Mouse (Mus musculus): ENCODE measurements around the gene Apbb2. TPM values are rescaled to one million over a fixed set of nuclear protein-coding genes. Genes with fewer than 3 reads are reported as not detected.

The Apbb2 gene
- polyA plus RNA-seq, 1 experiment from 2014 or later = 39.5 TPM

- Histone ChIP-seq H3K4me2 (replicated peaks; ENCODE audit: low read depth, low read length) (no peak overlapping the region), H3K27me3 (ENCODE audit: control insufficient read depth, insufficient read depth, low read length) (no peaks in the 10 kb centered on the region), H3K27ac (ENCODE audit: low read length) (no peak overlapping the region), H3K9ac (replicated peaks; ENCODE audit: low read depth, low read length) (no peak overlapping the region), H3K4me3 (ENCODE audit: low read depth, low read length) (no peak overlapping the region), H3K36me3 (ENCODE audit: control insufficient read depth, insufficient read depth, low read length) (no peaks in the 10 kb centered on the region), H3K4me1 (ENCODE audit: control insufficient read depth, insufficient read depth, low read length) (no peaks in the 10 kb centered on the region), H3K9me3 (ENCODE audit: control insufficient read depth, low read depth, low read length) (no peaks in the 10 kb centered on the region)
- WGBS = 90% methylated on average over 6 of the region's 6 CpGs
- ATAC-seq (ENCODE audit: insufficient number of reproducible peaks, insufficient read depth, low FRiP score, low read depth) = no peak
These were observed 239.6 kb downstream of the Apbb2 start for GRCm38 (mm10) chr5:66378968-66379367.

DNA sequence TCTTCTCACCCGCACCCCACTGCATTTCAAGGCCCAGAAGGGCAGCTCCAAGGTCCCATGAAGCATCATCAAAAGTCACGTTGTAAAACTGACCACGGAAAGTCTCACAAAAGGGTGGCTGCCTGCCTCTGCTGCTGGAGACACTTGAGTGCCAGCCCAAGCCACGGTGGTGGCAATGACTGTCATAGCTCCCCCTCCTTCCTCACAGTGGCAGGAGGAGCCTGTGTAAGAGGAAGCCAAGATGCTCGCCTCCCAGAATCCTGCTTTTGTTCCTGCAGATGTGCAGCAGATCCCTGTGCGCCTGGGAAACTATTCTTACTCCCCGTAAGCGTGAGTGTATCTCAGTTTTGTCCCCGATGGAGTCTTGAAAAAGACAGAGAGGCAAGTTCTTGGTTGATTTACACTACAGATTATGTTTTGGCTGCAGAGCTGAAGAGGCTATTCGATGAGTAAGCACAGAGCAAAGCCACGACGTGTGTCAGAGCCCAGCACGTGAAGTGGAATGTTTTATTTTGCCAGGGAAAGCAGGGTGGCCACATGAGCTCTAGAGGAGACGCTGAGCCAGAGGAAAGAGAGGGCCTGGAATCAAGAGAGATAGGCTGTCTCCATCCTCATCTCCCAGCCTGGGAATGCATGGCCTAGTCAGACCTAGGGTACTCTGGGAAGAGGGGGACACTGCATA, 241.9 kb downstream of the Apbb2 start:
- ATAC-seq (ENCODE audit: insufficient number of reproducible peaks, insufficient read depth, low FRiP score, low read depth) = no peak
- Histone ChIP-seq H3K36me3 (ENCODE audit: control insufficient read depth, insufficient read depth, low read length) (no peaks in the 10 kb centered on the region), H3K27ac (ENCODE audit: low read length) (no peak overlapping the region), H3K4me2 (replicated peaks; ENCODE audit: low read depth, low read length) (no peak overlapping the region), H3K27me3 (ENCODE audit: control insufficient read depth, insufficient read depth, low read length) (no peaks in the 10 kb centered on the region), H3K4me1 (ENCODE audit: control insufficient read depth, insufficient read depth, low read length) (no peaks in the 10 kb centered on the region), H3K4me3 (ENCODE audit: low read depth, low read length) (no peak overlapping the region), H3K9ac (replicated peaks; ENCODE audit: low read depth, low read length) (no peak overlapping the region), H3K9me3 (ENCODE audit: control insufficient read depth, low read depth, low read length) (no peaks in the 10 kb centered on the region)
- 64% methylated on average over 14 of the region's 14 CpGs for WGBS

DNA sequence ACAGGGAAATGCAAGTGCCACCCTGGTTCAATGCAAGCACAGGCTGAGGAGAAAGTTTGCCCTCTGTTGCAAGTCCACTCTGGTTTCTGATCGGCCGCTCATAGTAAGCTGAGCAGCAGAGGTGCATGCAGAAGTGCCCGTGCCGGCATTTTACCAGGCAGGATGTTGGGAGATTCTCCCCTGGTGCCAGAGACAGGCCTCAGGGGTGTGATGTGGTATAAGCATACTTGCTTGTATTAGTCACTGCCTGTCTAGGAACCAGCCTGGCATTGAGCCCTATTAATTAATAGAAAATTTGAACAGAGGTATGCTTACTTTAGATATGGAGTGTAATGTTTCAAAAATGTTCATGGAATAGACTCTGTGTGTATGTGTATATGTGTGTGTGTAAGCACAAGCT, 244.2 kb downstream of the Apbb2 start:
- H3K27ac ChIP-seq (ENCODE audit: low read length) = no peak overlapping the region
- H3K4me3 ChIP-seq (ENCODE audit: low read depth, low read length) = no peak overlapping the region
- H3K9me3 ChIP-seq (ENCODE audit: control insufficient read depth, low read depth, low read length) = no peaks in the 10 kb centered on the region
- H3K9ac ChIP-seq (replicated peaks; ENCODE audit: low read depth, low read length) = no peak overlapping the region
- no peaks in the 10 kb centered on the region for H3K36me3 ChIP-seq (ENCODE audit: control insufficient read depth, insufficient read depth, low read length)
- no peak overlapping the region for H3K4me2 ChIP-seq (replicated peaks; ENCODE audit: low read depth, low read length)
- H3K4me1 ChIP-seq (ENCODE audit: control insufficient read depth, insufficient read depth, low read length) = no peaks in the 10 kb centered on the region
- ATAC-seq (ENCODE audit: insufficient number of reproducible peaks, insufficient read depth, low FRiP score, low read depth) = no peak
- WGBS = 89% methylated on average over 4 of the region's 4 CpGs
- no peaks in the 10 kb centered on the region for H3K27me3 ChIP-seq (ENCODE audit: control insufficient read depth, insufficient read depth, low read length)

- ATAC-seq (ENCODE audit: insufficient number of reproducible peaks, insufficient read depth, low FRiP score, low read depth) = no peak
- WGBS = 80% methylated on average over 13 of the region's 13 CpGs
These were observed 244.9 kb downstream of the Apbb2 start for GRCm38 (mm10) chr5:66373515-66374164.

GRCm38 (mm10) chr5:66371131-66371530, 247.5 kb downstream of the Apbb2 start:
- Histone ChIP-seq H3K27me3 (ENCODE audit: control insufficient read depth, insufficient read depth, low read length) (no peaks in the 10 kb centered on the region), H3K36me3 (ENCODE audit: control insufficient read depth, insufficient read depth, low read length) (no peaks in the 10 kb centered on the region), H3K4me2 (replicated peaks; ENCODE audit: low read depth, low read length) (no peak overlapping the region), H3K9me3 (ENCODE audit: control insufficient read depth, low read depth, low read length) (no peaks in the 10 kb centered on the region), H3K9ac (replicated peaks; ENCODE audit: low read depth, low read length) (no peak overlapping the region), H3K4me3 (ENCODE audit: low read depth, low read length) (no peak overlapping the region), H3K4me1 (ENCODE audit: control insufficient read depth, insufficient read depth, low read length) (no peaks in the 10 kb centered on the region), H3K27ac (ENCODE audit: low read length) (no peak overlapping the region)
- ATAC-seq (ENCODE audit: insufficient number of reproducible peaks, insufficient read depth, low FRiP score, low read depth) = no peak

More at GRCm38 (mm10) chr5:66373515-66374164, 244.9 kb downstream of the Apbb2 start:
- no peak overlapping the region for H3K4me3 ChIP-seq (ENCODE audit: low read depth, low read length)
- H3K27ac ChIP-seq (ENCODE audit: low read length) = no peak overlapping the region
- H3K27me3 ChIP-seq (ENCODE audit: control insufficient read depth, insufficient read depth, low read length) = no peaks in the 10 kb centered on the region
- no peaks in the 10 kb centered on the region for H3K9me3 ChIP-seq (ENCODE audit: control insufficient read depth, low read depth, low read length)
- no peak overlapping the region for H3K9ac ChIP-seq (replicated peaks; ENCODE audit: low read depth, low read length)
- H3K4me2 ChIP-seq (replicated peaks; ENCODE audit: low read depth, low read length) = no peak overlapping the region
- H3K4me1 ChIP-seq (ENCODE audit: control insufficient read depth, insufficient read depth, low read length) = no peaks in the 10 kb centered on the region
- H3K36me3 ChIP-seq (ENCODE audit: control insufficient read depth, insufficient read depth, low read length) = no peaks in the 10 kb centered on the region

- Histone ChIP-seq H3K4me1 (ENCODE audit: control insufficient read depth, insufficient read depth, low read length) (no peaks in the 10 kb centered on the region), H3K4me2 (replicated peaks; ENCODE audit: low read depth, low read length) (no peak overlapping the region), H3K36me3 (ENCODE audit: control insufficient read depth, insufficient read depth, low read length) (no peaks in the 10 kb centered on the region), H3K27ac (ENCODE audit: low read length) (no peak overlapping the region), H3K4me3 (ENCODE audit: low read depth, low read length) (no peak overlapping the region), H3K9ac (replicated peaks; ENCODE audit: low read depth, low read length) (no peak overlapping the region), H3K9me3 (ENCODE audit: control insufficient read depth, low read depth, low read length) (no peaks in the 10 kb centered on the region), H3K27me3 (ENCODE audit: control insufficient read depth, insufficient read depth, low read length) (no peaks in the 10 kb centered on the region)
- 47% methylated on average over 7 of the region's 7 CpGs for WGBS
- ATAC-seq (ENCODE audit: insufficient number of reproducible peaks, insufficient read depth, low FRiP score, low read depth) = no peak
These were observed 249.6 kb downstream of the Apbb2 start for GRCm38 (mm10) chr5:66368966-66369365.

- ATAC-seq (ENCODE audit: insufficient number of reproducible peaks, insufficient read depth, low FRiP score, low read depth) = no peak
- no peaks in the 10 kb centered on the region for H3K4me1 ChIP-seq (ENCODE audit: control insufficient read depth, insufficient read depth, low read length)
- no peak overlapping the region for H3K27ac ChIP-seq (ENCODE audit: low read length)
- no peaks in the 10 kb centered on the region for H3K9me3 ChIP-seq (ENCODE audit: control insufficient read depth, low read depth, low read length)
- 85% methylated on average over 11 of the region's 11 CpGs for WGBS
- no peak overlapping the region for H3K9ac ChIP-seq (replicated peaks; ENCODE audit: low read depth, low read length)
- no peak overlapping the region for H3K4me3 ChIP-seq (ENCODE audit: low read depth, low read length)
- H3K36me3 ChIP-seq (ENCODE audit: control insufficient read depth, insufficient read depth, low read length) = no peaks in the 10 kb centered on the region
- H3K27me3 ChIP-seq (ENCODE audit: control insufficient read depth, insufficient read depth, low read length) = no peaks in the 10 kb centered on the region
- no peak overlapping the region for H3K4me2 ChIP-seq (replicated peaks; ENCODE audit: low read depth, low read length)
These were observed 250.9 kb downstream of the Apbb2 start for GRCm38 (mm10) chr5:66367641-66368040.

- H3K36me3 ChIP-seq (ENCODE audit: control insufficient read depth, insufficient read depth, low read length) = no peaks in the 10 kb centered on the region
- H3K4me1 ChIP-seq (ENCODE audit: control insufficient read depth, insufficient read depth, low read length) = no peaks in the 10 kb centered on the region
- H3K27ac ChIP-seq (ENCODE audit: low read length) = no peak overlapping the region
- H3K4me2 ChIP-seq (replicated peaks; ENCODE audit: low read depth, low read length) = no peak overlapping the region
- H3K27me3 ChIP-seq (ENCODE audit: control insufficient read depth, insufficient read depth, low read length) = no peaks in the 10 kb centered on the region
- H3K9ac ChIP-seq (replicated peaks; ENCODE audit: low read depth, low read length) = no peak overlapping the region
- ATAC-seq (ENCODE audit: insufficient number of reproducible peaks, insufficient read depth, low FRiP score, low read depth) = no peak
- WGBS = 65% methylated on average over 18 of the region's 18 CpGs
- H3K9me3 ChIP-seq (ENCODE audit: control insufficient read depth, low read depth, low read length) = no peaks in the 10 kb centered on the region
- H3K4me3 ChIP-seq (ENCODE audit: low read depth, low read length) = no peak overlapping the region
These were observed 255.0 kb downstream of the Apbb2 start for GRCm38 (mm10) chr5:66363274-66364261.

Data from stomach, embryonic 14.5 days (tissue).